Mouse (Mus musculus) large intestine, adult 2 months (tissue): Measurements from ENCODE around the gene Hbq1b. TPM values are rescaled to one million over a fixed set of nuclear protein-coding genes. Genes with fewer than 3 reads are reported as not detected.

Source experiments
- polyA plus RNA-seq: library from polyadenylated mRNA; depleted of rRNA; stranded (reverse); fragments of >200 nt; gene quantifications from 2 replicates; pipeline ENCODE4 v1.2.3, GENCODE M21; 2012; rRNA removed

The Hbq1b gene
- polyA plus RNA-seq, 1 experiment, result not detected

Other genes with a start within 250 kb of the Hbq1b start
- 1.3 and 2.3 TPM in 2 replicates for gene Il9r, start 86.7 kb upstream of the Hbq1b start, polyA plus RNA-seq
- gene Snrnp25, start 81.5 kb upstream of the Hbq1b start, polyA plus RNA-seq, result 22.2 and 28.9 TPM in 2 replicates
- gene Rhbdf1, start 64.7 kb upstream of the Hbq1b start, polyA plus RNA-seq, result 42.0 and 45.2 TPM in 2 replicates
- 9.3 and 10.3 TPM in 2 replicates for gene Mpg, start 60.5 kb upstream of the Hbq1b start, polyA plus RNA-seq
- gene Nprl3, start 19.3 kb upstream of the Hbq1b start, polyA plus RNA-seq, result 32.7 and 45.3 TPM in 2 replicates
- gene Hba-x, start 10.6 kb upstream of the Hbq1b start, polyA plus RNA-seq, result not detected in 2 replicates
- gene Hba-a1, start 3.5 kb upstream of the Hbq1b start, polyA plus RNA-seq, result 63.7 and 70.9 TPM in 2 replicates
- gene Hba-a2, start 9.5 kb downstream of the Hbq1b start, polyA plus RNA-seq, result 127 and 153 TPM in 2 replicates
- not detected in 2 replicates for gene Hbq1a, start 13.1 kb downstream of the Hbq1b start, polyA plus RNA-seq
- 3.4 and 3.7 TPM in 2 replicates for gene Sh3pxd2b, start 60.9 kb downstream of the Hbq1b start, polyA plus RNA-seq
- 2.8 and 3.6 TPM in 2 replicates for gene Ubtd2, start 168.4 kb downstream of the Hbq1b start, polyA plus RNA-seq
- gene Efcab9, start 245.1 kb downstream of the Hbq1b start, polyA plus RNA-seq, result 0.33 TPM in 1 of 2 replicates, not detected in the other
- 13.5 and 30.5 TPM in 2 replicates for gene Stk10, start 246.3 kb downstream of the Hbq1b start, polyA plus RNA-seq